Mouse (Mus musculus) spleen, adult 2 months (tissue): ENCODE results near the gene Prrx1. TPM values are rescaled to one million over a fixed set of nuclear protein-coding genes. Genes with fewer than 3 reads are reported as not detected.

Source experiments
- DNase-seq, 2 experiments: peaks; one replicate each; pipeline versions ENCODE4 v3.0.0 to v3.0.0-alpha.2; 2012 to 2021; ENCODE audit warnings: low spot score in 2 of 2, low read depth in 1 of 2
- H3K27ac ChIP-seq: fragments of 200-500 bp; 2 replicates; pipeline ENCODE4 v1.5.1; 2012; ENCODE audit warnings: low read length, inconsistent platforms; ENCODE audit not compliant: insufficient read depth
- H3K27me3 ChIP-seq: fragments of 200-500 bp; 2 replicates; pipeline ENCODE4 v1.6.1; 2012; ENCODE audit warnings: mild to moderate bottlenecking, moderate library complexity, low read length, inconsistent platforms; ENCODE audit not compliant: control insufficient read depth, insufficient read depth
- H3K36me3 ChIP-seq: fragments of 200-500 bp; 2 replicates; pipeline ENCODE4 v1.6.1; 2012; ENCODE audit warnings: mild to moderate bottlenecking, low read length, inconsistent platforms; ENCODE audit not compliant: control insufficient read depth, insufficient read depth
- H3K4me1 ChIP-seq: fragments of 200-500 bp; 2 replicates; pipeline ENCODE4 v1.6.1; 2011; ENCODE audit warnings: inconsistent platforms; ENCODE audit not compliant: control insufficient read depth, insufficient read depth, insufficient read length
- H3K4me3 ChIP-seq: fragments of 200-500 bp; 2 replicates; pipeline ENCODE4 v1.5.1; 2011; ENCODE audit warnings: mild to moderate bottlenecking, inconsistent platforms; ENCODE audit not compliant: insufficient read depth, insufficient read length; ENCODE audit errors: extremely low read depth
- CTCF ChIP-seq: fragments of 200-500 bp; IDR thresholded peaks from 2 replicates; pipeline ENCODE4 v1.5.1; 2011; ENCODE audit warnings: mild to moderate bottlenecking, inconsistent platforms; ENCODE audit not compliant: insufficient read depth, insufficient read length, insufficient replicate concordance; ENCODE audit errors: extremely low read depth
- POLR2A ChIP-seq: fragments of 200-500 bp; IDR thresholded peaks from 2 replicates; pipeline ENCODE4 v1.6.1; 2011; ENCODE audit warnings: low read depth, low read length, inconsistent platforms
- WGBS: fragments of 180-500 bp; shearing (Covaris S2); methylation state at CpG from one replicate; pipeline ENCODE4 v1.1.7; 2018; 5-methylcytosine and 5-hydroxymethylcytosine counted together
- polyA plus RNA-seq: library from polyadenylated mRNA; depleted of rRNA; stranded (reverse); fragments of >200 nt; gene quantifications from 2 replicates; pipeline ENCODE4 v1.2.3, GENCODE M21; 2012

The Prrx1 gene
- polyA plus RNA-seq, 1 experiment, result 1.7 TPM

GRCm38 (mm10) chr1:163311861-163312811 lies 1.4 kb downstream of the Prrx1 start:
- DNase-seq, result no peak
- Histone ChIP-seq H3K36me3 (no peaks in the 10 kb centered on the region), H3K4me3 (peak overlapping the region; percentile 10), H3K4me1 (no peaks in the 10 kb centered on the region), H3K27me3 (peaks cover 22% of the 10 kb centered on the region), H3K27ac (0 out of 2 replicates have a peak overlapping the region, but pooled peaks have one; percentile 6)
- TF ChIP-seq POLR2A (no peak), CTCF (no peak)
- 7% methylated on average over 59 of the region's 59 CpGs for WGBS

GRCm38 (mm10) chr1:163311006-163311836 lies 2.3 kb downstream of the Prrx1 start:
- H3K4me3 ChIP-seq, result peak overlapping the region; percentile 10
- 39% methylated on average over 13 of the region's 13 CpGs for WGBS
- no peaks in the 10 kb centered on the region for H3K36me3 ChIP-seq
- H3K27me3 ChIP-seq, result peaks cover 22% of the 10 kb centered on the region
- DNase-seq, result no peak
- no peaks in the 10 kb centered on the region for H3K4me1 ChIP-seq
- TF ChIP-seq POLR2A (no peak), CTCF (no peak)
- H3K27ac ChIP-seq, result no peak overlapping the region

- no peak overlapping the region for H3K4me3 ChIP-seq
- whole genome bisulfite sequencing, result 48% methylated on average over 8 of the region's 8 CpGs
- H3K27ac ChIP-seq, result no peak overlapping the region
- H3K27me3 ChIP-seq, result peaks cover 21% of the 10 kb centered on the region
- TF ChIP-seq CTCF, result no peak
- TF ChIP-seq POLR2A, result no peak
- H3K36me3 ChIP-seq, result no peaks in the 10 kb centered on the region
- DNase-seq, result no peak
- H3K4me1 ChIP-seq, result no peaks in the 10 kb centered on the region
Observed at GRCm38 (mm10) chr1:163310023-163310754, 3.3 kb downstream of the Prrx1 start.

GRCm38 (mm10) chr1:163309466-163309865 lies 4.0 kb downstream of the Prrx1 start:
- DNase-seq, result no peak
- H3K4me3 ChIP-seq, result no peak overlapping the region
- H3K4me1 ChIP-seq, result no peaks in the 10 kb centered on the region
- no peaks in the 10 kb centered on the region for H3K36me3 ChIP-seq
- TF ChIP-seq POLR2A (no peak), CTCF (no peak)
- peaks cover 16% of the 10 kb centered on the region for H3K27me3 ChIP-seq
- 46% methylated on average over 2 of the region's 2 CpGs for WGBS
- no peak overlapping the region for H3K27ac ChIP-seq

- H3K4me1 ChIP-seq, result no peaks in the 10 kb centered on the region
- DNase-seq, result no peak
- WGBS, result 6% methylated on average over 24 of the region's 24 CpGs
- H3K4me3 ChIP-seq, result no peak overlapping the region
- H3K27me3 ChIP-seq, result peaks cover 13% of the 10 kb centered on the region
- H3K27ac ChIP-seq, result no peak overlapping the region
- TF ChIP-seq CTCF, result no peak
- no peak for TF ChIP-seq POLR2A
- H3K36me3 ChIP-seq, result no peaks in the 10 kb centered on the region
Observed at GRCm38 (mm10) chr1:163308631-163309030, 4.9 kb downstream of the Prrx1 start.

- Histone ChIP-seq H3K36me3 (no peaks in the 10 kb centered on the region), H3K27ac (no peak overlapping the region), H3K4me3 (no peak overlapping the region), H3K4me1 (no peaks in the 10 kb centered on the region), H3K27me3 (peaks cover 11% of the 10 kb centered on the region; the same call in 1 of the 2 replicates)
- TF ChIP-seq POLR2A, result no peak
- 89% methylated on average over 11 of the region's 11 CpGs for WGBS
- DNase-seq, result no peak
Observed at GRCm38 (mm10) chr1:163307706-163308105, 5.8 kb downstream of the Prrx1 start.
